Mouse (Mus musculus): ENCODE results near the gene Cldn9.

- no peak for TF ChIP-seq CTCF (IDR thresholded peaks at IDR 0.05; ENCODE audit: low read depth, low read length)
- TF ChIP-seq EP300 (IDR thresholded peaks at IDR 0.05; ENCODE audit: insufficient read depth, low read depth, low read length), result no peak; the same call in 1 of the 2 replicates
Measured at GRCm38 (mm10) chr17:23677236-23677679, 6.6 kb downstream of the Cldn9 start, which contains the start of gene Tnfrsf12a.

All from ES-Bruce4 (cell line).